Mouse (Mus musculus): ENCODE data around the gene Oaz2. TPM values are rescaled to one million over a fixed set of nuclear protein-coding genes. Genes with fewer than 3 reads are reported as not detected.

The Oaz2 gene
- total RNA-seq (2014; rRNA removed) (274 and 284 TPM in 2 replicates), polyA plus RNA-seq (2015; fragmentation: Nextera tagmentation; extraction: Ambion mirVana) (365 and 387 TPM in 2 replicates)

GRCm38 (mm10) chr9:65667701-65668100 is at the start of gene Oaz2:
TSS of gene Oaz2 (plus strand) at chr9:65668001.
- no peak within 1 kb of the TSS for H3K27ac ChIP-seq
- H3K27me3 ChIP-seq (ENCODE audit: insufficient read depth, low read length): no peaks in the 10 kb centered on the region
- H3K4me1 ChIP-seq (ENCODE audit: insufficient read depth, low read length): no peaks in the 10 kb centered on the region
- 95% methylated on average over 8 of the region's 8 CpGs for WGBS
- DNase-seq (ENCODE audit: low spot score) (no peak), ATAC-seq (no peak)
- H3K4me3 ChIP-seq (ENCODE audit: low read length): no peak within 1 kb of the TSS
- H3K4me2 ChIP-seq (ENCODE audit: low read depth, low read length): no peak within 1 kb of the TSS
- no peaks in the 10 kb centered on the region for H3K9me3 ChIP-seq (ENCODE audit: low read length)
- H3K9ac ChIP-seq (replicated peaks; ENCODE audit: low read length): no peak within 1 kb of the TSS
- TF ChIP-seq CTCF (IDR thresholded peaks at IDR 0.05; ENCODE audit: low read depth): no peak
- no peaks in the 10 kb centered on the region for H3K36me3 ChIP-seq (ENCODE audit: insufficient read depth, low read length)

- no peaks in the 10 kb centered on the region for H3K36me3 ChIP-seq (ENCODE audit: insufficient read depth, low read length)
- H3K4me2 ChIP-seq (ENCODE audit: low read depth, low read length): no peak overlapping the region
- no peaks in the 10 kb centered on the region for H3K4me1 ChIP-seq (ENCODE audit: insufficient read depth, low read length)
- no peaks in the 10 kb centered on the region for H3K27me3 ChIP-seq (ENCODE audit: insufficient read depth, low read length)
- DNase-seq (ENCODE audit: low spot score): no peak
- no peak overlapping the region for H3K27ac ChIP-seq
- ATAC-seq: no peak
- no peak overlapping the region for H3K4me3 ChIP-seq (ENCODE audit: low read length)
- WGBS: 54% methylated on average over 3 of the region's 3 CpGs
- no peaks in the 10 kb centered on the region for H3K9me3 ChIP-seq (ENCODE audit: low read length)
- H3K9ac ChIP-seq (replicated peaks; ENCODE audit: low read length): no peak overlapping the region
- no peak for TF ChIP-seq CTCF (IDR thresholded peaks at IDR 0.05; ENCODE audit: low read depth)
Measured at GRCm38 (mm10) chr9:65619311-65619710, 48.5 kb upstream of the Oaz2 start.

GRCm38 (mm10) chr9:65621196-65621595 is 46.6 kb upstream of the Oaz2 start:
- 87% methylated on average over 4 of the region's 4 CpGs for WGBS
- H3K4me1 ChIP-seq (ENCODE audit: insufficient read depth, low read length): no peaks in the 10 kb centered on the region
- no peaks in the 10 kb centered on the region for H3K27me3 ChIP-seq (ENCODE audit: insufficient read depth, low read length)
- H3K9ac ChIP-seq (replicated peaks; ENCODE audit: low read length): no peak overlapping the region
- DNase-seq (ENCODE audit: low spot score) (no peak), ATAC-seq (no peak)
- TF ChIP-seq CTCF (IDR thresholded peaks at IDR 0.05; ENCODE audit: low read depth): no peak
- H3K27ac ChIP-seq: no peak overlapping the region
- no peak overlapping the region for H3K4me3 ChIP-seq (ENCODE audit: low read length)
- H3K36me3 ChIP-seq (ENCODE audit: insufficient read depth, low read length): no peaks in the 10 kb centered on the region
- H3K9me3 ChIP-seq (ENCODE audit: low read length): no peaks in the 10 kb centered on the region
- H3K4me2 ChIP-seq (ENCODE audit: low read depth, low read length): no peak overlapping the region

- no peak for ATAC-seq
- Histone ChIP-seq H3K36me3 (ENCODE audit: insufficient read depth, low read length) (no peaks in the 10 kb centered on the region), H3K27ac (no peak overlapping the region), H3K27me3 (ENCODE audit: insufficient read depth, low read length) (no peaks in the 10 kb centered on the region), H3K9me3 (ENCODE audit: low read length) (no peaks in the 10 kb centered on the region), H3K4me3 (ENCODE audit: low read length) (no peak overlapping the region), H3K9ac (replicated peaks; ENCODE audit: low read length) (no peak overlapping the region), H3K4me1 (ENCODE audit: insufficient read depth, low read length) (no peaks in the 10 kb centered on the region), H3K4me2 (ENCODE audit: low read depth, low read length) (no peak overlapping the region)
- TF ChIP-seq CTCF (IDR thresholded peaks at IDR 0.05; ENCODE audit: low read depth): no peak
- DNase-seq (ENCODE audit: low spot score): no peak
- WGBS: 84% methylated on average over 2 of the region's 2 CpGs
Measured at GRCm38 (mm10) chr9:65621666-65622065, 46.1 kb upstream of the Oaz2 start.

- Histone ChIP-seq H3K4me2 (ENCODE audit: low read depth, low read length) (no peak overlapping the region), H3K36me3 (ENCODE audit: insufficient read depth, low read length) (no peaks in the 10 kb centered on the region), H3K4me3 (ENCODE audit: low read length) (no peak overlapping the region), H3K9ac (replicated peaks; ENCODE audit: low read length) (no peak overlapping the region), H3K27me3 (ENCODE audit: insufficient read depth, low read length) (no peaks in the 10 kb centered on the region), H3K9me3 (ENCODE audit: low read length) (no peaks in the 10 kb centered on the region), H3K4me1 (ENCODE audit: insufficient read depth, low read length) (no peaks in the 10 kb centered on the region), H3K27ac (no peak overlapping the region)
- ATAC-seq (no peak), DNase-seq (ENCODE audit: low spot score) (no peak)
- 88% methylated on average over 5 of the region's 5 CpGs for WGBS
- TF ChIP-seq CTCF (IDR thresholded peaks at IDR 0.05; ENCODE audit: low read depth): no peak
Measured at GRCm38 (mm10) chr9:65622826-65623225, 45.0 kb upstream of the Oaz2 start.

- DNase-seq (ENCODE audit: low spot score) (no peak), ATAC-seq (no peak)
- Histone ChIP-seq H3K9me3 (ENCODE audit: low read length) (no peaks in the 10 kb centered on the region), H3K4me3 (ENCODE audit: low read length) (no peak overlapping the region), H3K27me3 (ENCODE audit: insufficient read depth, low read length) (0 out of 2 replicates have a peak, but pooled peaks cover 6% of the 10 kb centered on the region), H3K4me2 (ENCODE audit: low read depth, low read length) (no peak overlapping the region), H3K36me3 (ENCODE audit: insufficient read depth, low read length) (no peaks in the 10 kb centered on the region), H3K27ac (no peak overlapping the region), H3K4me1 (ENCODE audit: insufficient read depth, low read length) (0 out of 2 replicates have a peak, but pooled peaks cover 4% of the 10 kb centered on the region), H3K9ac (replicated peaks; ENCODE audit: low read length) (no peak overlapping the region)
- WGBS: 60% methylated on average over 2 of the region's 2 CpGs
- no peak for TF ChIP-seq CTCF (IDR thresholded peaks at IDR 0.05; ENCODE audit: low read depth)
Measured at GRCm38 (mm10) chr9:65624266-65624665, 43.5 kb upstream of the Oaz2 start.

GRCm38 (mm10) chr9:65629025-65629766 is 38.6 kb upstream of the Oaz2 start, which contains the start of gene Rbpms2:
TSS of gene Rbpms2 (plus strand) at chr9:65629648.
- Histone ChIP-seq H3K27ac (peak within 1 kb of the TSS; percentile 58; the same call in 1 of the 2 replicates), H3K9ac (replicated peaks; ENCODE audit: low read length) (peak within 1 kb of the TSS; percentile 58), H3K4me2 (ENCODE audit: low read depth, low read length) (peak within 1 kb of the TSS; percentile 94), H3K9me3 (ENCODE audit: low read length) (no peaks in the 10 kb centered on the region), H3K27me3 (ENCODE audit: insufficient read depth, low read length) (peaks cover 19% of the 10 kb centered on the region; the same call in 1 of the 2 replicates), H3K4me3 (ENCODE audit: low read length) (peak within 1 kb of the TSS; percentile 71), H3K4me1 (ENCODE audit: insufficient read depth, low read length) (0 out of 2 replicates have a peak, but pooled peaks cover 6% of the 10 kb centered on the region), H3K36me3 (ENCODE audit: insufficient read depth, low read length) (no peaks in the 10 kb centered on the region)
- DNase-seq (ENCODE audit: low spot score) (peak; percentile 8), ATAC-seq (no peak)
- no peak for TF ChIP-seq CTCF (IDR thresholded peaks at IDR 0.05; ENCODE audit: low read depth)
- 2% methylated on average over 36 of the region's 40 CpGs for WGBS
